Mouse (Mus musculus): ENCODE measurements around the gene Gadd45gip1. TPM values are rescaled to one million over a fixed set of nuclear protein-coding genes. Genes with fewer than 3 reads are reported as not detected.
A peak's percentile ranks its signal among the peaks of the same experiment; 100 is the strongest.

Gadd45gip1 gene
- total RNA-seq, 4 experiments from 2014 or later, result 63.6 to 68.4 (median 66.2) TPM

DNA sequence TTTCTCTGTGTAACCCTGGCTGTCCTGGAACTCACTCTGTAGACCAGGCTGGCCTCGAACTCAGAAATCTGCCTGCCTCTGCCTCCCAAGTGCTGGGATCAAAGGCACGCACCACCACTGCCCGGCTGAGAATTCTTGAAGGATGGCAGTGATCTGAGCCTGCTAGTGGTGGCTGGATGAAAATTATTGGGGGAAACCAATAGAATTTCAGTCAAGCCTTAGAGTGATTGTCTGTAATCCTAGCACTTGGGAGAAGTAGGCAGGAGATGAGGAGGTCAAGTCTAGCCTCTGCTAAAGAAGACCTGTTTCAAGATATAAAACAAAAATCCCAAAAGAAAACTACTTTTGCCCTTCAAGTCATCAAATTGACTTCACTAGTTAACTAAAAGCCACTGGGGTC is 25.1 kb downstream of the Gadd45gip1 start:
- DNase-seq, result no peak

DNA sequence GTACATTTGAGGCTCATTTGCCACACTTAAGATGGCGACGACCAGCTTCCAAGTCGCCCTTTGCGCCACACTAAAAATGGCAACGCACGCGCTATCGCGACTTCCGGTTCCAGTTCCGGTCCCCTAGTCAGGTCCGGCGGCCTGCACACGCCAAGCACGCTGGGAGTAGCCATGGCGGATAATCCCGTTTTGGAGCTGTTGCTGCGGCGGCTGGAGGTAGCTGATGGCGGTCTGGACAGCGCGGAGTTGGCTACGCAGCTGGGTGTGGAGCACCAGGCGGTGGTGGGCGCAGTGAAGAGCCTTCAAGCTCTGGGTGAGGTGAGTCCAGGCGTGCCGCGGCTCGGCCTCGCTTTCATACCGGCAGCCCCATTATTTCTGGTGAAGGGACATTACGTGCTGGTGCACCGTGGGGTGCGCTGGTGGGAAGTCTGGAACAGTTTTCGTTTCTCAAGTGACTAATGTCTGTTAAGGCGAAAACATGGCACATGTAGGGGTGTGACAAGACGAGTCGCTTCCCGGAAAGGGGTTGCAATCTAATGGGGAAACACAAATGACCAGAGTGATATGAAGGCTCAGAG is 25.6 kb downstream of the Gadd45gip1 start, which contains the start of gene Farsa:
Gene Farsa (plus strand): TSS at position 126 of the 578 bp plus-strand sequence.
- DNase-seq, result peak; percentile 90

DNA sequence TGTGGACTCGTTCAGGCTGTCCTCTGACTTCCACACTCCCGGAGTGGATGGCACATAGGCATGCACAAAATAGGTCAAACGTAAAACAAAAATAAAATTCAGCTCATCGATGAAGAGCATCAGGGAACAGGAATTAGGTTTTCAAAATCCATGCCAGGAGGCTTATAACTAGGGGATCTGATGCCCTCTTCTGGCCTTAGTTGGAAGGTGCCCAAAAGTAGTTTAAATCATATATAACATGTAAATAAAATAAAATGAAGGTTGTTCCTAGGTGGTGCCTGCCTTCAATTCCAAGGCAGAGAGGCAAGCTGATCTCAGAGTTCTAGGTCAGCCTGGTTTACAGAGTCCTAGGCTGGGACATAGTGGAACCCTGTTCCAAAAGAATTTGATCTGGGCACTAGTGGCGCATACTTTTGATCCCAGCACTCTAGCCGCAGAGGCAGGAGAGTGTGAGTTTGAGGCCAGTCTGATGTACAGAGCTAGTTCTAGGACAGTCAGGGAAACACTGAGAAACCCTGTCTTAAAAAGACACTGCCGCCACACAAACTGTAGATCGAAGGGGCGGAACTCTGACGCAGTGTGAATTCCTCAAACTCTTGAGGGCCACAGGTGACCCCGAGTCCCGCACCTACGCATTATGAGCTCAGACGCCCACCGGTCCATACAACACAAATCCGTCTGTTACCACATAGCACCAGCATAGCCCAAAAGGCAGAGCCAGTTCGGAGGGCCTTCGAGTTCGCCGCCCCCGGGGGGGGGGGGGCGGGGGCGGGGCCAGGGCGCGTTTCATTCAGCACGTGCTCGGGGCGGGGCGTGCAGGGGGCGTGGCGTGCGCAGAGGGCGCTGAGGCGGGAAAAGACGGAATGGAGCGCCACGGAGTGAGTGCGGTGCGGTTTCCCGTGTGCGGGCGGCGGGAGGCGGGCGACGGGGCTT is 40.3 kb downstream of the Gadd45gip1 start, which contains the start of gene Syce2:
Gene Syce2 (plus strand): TSS at position 736 of the 933 bp plus-strand sequence.
- DNase-seq, result peak; percentile 62

DNA sequence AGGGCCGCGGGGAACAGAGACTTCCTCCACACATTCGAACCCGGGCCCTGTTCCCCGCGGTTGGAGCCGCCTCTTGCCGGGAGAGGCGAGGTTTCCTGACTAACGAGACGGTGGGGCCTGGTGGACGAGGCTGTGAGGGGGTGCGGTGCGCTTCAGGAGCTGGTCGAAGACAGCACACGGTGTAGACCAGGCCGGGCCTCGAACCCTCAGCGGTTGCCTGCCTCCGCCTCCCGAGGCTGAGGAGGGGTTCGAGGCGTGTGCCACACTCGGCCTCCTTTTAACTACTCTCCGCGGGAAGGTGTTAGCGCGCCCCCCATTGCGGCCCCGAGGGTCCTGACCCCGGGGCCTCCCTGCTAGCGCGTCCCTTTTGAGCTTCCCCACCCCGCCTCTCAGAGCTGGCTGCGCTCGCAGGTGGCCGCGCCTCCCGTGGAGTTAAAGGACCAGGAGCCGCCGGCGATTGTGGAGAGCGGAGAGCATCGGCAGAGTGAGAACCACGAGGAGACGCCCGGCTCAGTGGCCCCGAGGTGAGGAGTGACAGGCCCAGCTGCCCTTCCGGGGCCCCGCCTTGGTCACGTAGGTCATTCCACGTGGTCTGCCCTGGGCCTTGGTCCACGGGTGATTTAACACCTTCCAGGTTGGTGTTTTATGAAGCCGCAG is 41.1 kb downstream of the Gadd45gip1 start:
- no peak for DNase-seq

DNA sequence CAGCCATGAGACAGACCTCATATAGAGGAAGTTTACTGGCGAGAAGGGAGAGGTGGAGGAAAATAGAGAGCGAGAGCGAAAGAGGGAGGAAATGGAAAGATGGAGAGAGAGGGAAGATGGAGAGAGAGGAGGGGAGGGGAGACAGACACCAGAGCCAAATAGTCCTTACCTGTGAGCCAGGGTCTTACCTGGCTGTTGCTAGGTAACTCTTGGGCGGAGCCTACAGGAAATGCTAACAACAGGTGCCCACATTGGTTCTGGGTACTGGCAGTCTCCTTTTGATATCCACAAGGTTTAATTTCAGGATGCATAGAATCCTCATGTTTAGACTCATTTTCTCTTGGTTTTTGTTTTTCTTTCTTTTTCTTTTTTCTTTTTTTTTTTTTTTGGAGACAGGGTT is 41.7 kb downstream of the Gadd45gip1 start:
- DNase-seq, result no peak

DNA sequence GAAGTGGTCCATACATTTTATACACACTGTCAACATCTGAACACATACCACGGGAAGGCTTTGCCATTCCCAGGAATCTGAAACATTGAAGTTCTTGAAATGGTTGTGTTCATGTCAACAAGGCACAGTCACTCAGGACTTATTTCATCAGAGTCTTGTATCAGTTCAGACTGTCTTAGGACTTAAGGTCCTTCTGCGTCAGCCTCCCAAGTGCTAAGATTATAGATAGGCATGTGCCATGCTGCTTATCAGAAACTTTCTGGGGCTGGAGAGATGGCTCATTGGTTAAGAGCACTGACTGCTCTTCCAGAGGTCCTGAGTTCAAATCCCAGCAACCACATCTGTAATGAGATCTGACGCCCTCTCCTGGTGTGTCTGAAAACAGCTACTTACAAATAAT is 43.0 kb downstream of the Gadd45gip1 start:
- DNase-seq, result no peak

DNA sequence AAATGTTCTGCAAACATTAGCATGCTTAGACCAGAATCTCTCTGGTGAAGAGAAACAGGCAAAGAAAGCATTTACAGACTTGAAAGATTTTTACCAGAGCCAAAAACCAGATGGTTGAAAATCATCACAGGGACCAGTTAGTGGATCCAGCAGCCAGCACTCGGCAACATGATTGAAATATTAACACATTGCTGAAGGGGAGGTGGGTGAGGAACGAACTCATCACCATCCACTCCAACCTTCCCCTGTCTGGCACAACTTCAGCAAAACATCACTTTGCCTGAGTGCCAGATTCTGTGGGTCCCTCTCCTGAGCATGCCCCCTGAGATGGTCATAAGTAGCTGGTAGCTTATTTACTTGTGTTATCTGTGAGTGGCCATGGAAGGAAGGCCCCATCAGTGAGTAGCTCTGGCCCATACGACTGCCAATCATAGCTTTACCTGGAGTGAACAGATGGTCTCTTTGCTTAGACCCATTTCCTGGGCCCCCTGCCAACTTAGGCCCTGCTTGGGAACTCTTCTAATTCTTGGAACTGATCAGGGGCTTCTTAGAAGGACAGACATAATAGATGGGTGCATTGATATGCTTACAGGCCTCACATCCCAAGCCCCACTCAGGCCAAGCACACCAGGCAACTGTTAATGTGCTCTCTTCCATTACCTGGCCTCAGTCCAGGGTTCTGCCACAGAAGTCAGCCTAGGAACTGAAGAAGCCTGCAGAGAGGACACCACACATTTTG is 46.1 kb downstream of the Gadd45gip1 start:
- no peak for DNase-seq

DNA sequence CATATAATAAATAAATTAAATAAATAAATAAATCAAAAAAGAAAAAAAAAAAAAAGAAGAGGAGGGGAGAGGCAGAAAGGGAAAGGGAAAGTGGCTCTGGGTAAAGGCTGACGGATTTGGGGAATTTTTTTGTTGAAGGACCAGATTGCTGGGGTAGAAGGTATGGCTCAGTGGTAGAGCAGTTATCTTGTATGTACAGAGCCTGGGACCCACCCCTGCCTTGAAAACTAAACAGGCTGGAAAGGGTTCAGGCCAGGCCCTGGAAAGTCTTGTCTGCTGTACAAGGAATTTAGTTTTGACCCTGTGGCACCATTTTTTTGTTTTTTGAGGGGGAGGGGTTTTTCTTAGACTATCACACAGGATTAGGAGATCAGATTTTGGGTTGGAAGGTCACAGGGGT is 47.6 kb downstream of the Gadd45gip1 start:
- no peak for DNase-seq

DNA sequence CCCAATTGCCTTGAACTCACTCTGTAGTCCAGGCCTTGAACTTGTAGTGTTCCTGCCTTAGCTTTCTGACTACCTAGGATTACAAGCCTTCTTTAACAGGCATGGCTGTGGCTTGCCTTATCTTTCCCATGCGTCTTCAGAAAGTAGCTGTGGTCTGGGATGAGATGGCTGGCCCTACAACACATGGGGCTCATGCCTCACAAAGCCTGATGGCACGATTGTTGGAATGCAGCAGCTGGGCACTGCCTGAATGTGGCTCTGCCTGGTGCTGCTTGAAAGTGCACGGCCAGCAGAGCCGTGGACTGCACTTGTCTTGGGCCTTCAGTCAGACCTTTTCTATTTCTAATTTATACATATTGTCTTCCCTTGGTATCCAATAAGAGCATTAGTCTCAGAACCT is 53.4 kb downstream of the Gadd45gip1 start:
- DNase-seq, result no peak

Small RNA genes lying within 50 kb of the gene (microRNA-seq; reads per million reads assigned to microRNA genes)
- gene Mir7069, result 2.5 to 4.0 reads per million in 2 experiments

Other genes with a start within 250 kb of the Gadd45gip1 start
- 10 to 100 TPM; 18.3 to 48.9 (median 22.3) TPM for gene Ier2, start 168.7 kb upstream of the Gadd45gip1 start, total RNA-seq (2022)
- 100 to 1,000 TPM in 2 of 4 experiments, 10 to 100 TPM in 2; 75.4 to 109 (median 88.5) TPM for gene Trmt1, start 145.2 kb upstream of the Gadd45gip1 start, total RNA-seq (2022)
- gene Nacc1, start 143.7 kb upstream of the Gadd45gip1 start, total RNA-seq (2022), result 10 to 100 TPM; 81.0 to 86.9 (median 83.7) TPM
- 1 to 10 TPM; 3.1 to 5.6 (median 4.2) TPM for gene Lyl1, start 130.1 kb upstream of the Gadd45gip1 start, total RNA-seq (2022)
- under 1 TPM in 2 of 4 experiments, not detected in 2; 0.52 to 0.73 TPM for gene G430095P16Rik, start 108.5 kb upstream of the Gadd45gip1 start, total RNA-seq (2022)
- 100 to 1,000 TPM in 3 of 4 experiments, 10 to 100 TPM in 1; 99.6 to 150 (median 117) TPM for gene Nfix, start 31.2 kb upstream of the Gadd45gip1 start, total RNA-seq (2022)
- 10 to 100 TPM; 11.2 to 14.9 (median 12.5) TPM for gene Dand5, start 8.7 kb upstream of the Gadd45gip1 start, total RNA-seq (2022)
- 100 to 1,000 TPM; 107 to 125 (median 111) TPM for gene Rad23a, start 9.1 kb downstream of the Gadd45gip1 start, total RNA-seq (2022)
- 100 to 1,000 TPM; 629 to 719 (median 673) TPM for gene Calr, start 15.4 kb downstream of the Gadd45gip1 start, total RNA-seq (2022)
- gene Farsa, start 25.5 kb downstream of the Gadd45gip1 start, total RNA-seq (2022), result 10 to 100 TPM; 59.9 to 76.8 (median 68.0) TPM
- gene Syce2, start 40.6 kb downstream of the Gadd45gip1 start, total RNA-seq (2022), result 1 to 10 TPM; 6.1 to 9.1 (median 7.1) TPM
- gene Gcdh, start 62.4 kb downstream of the Gadd45gip1 start, total RNA-seq (2022), result 10 to 100 TPM; 51.9 to 66.4 (median 60.4) TPM
- under 1 TPM in 2 of 4 experiments, not detected in 2; 0.22 to 0.24 TPM for gene Klf1, start 70.4 kb downstream of the Gadd45gip1 start, total RNA-seq (2022)
- gene Dnase2a, start 77.0 kb downstream of the Gadd45gip1 start, total RNA-seq (2022), result 10 to 100 TPM; 12.5 to 28.7 (median 22.2) TPM
- 1 to 10 TPM; 2.1 to 9.2 (median 5.9) TPM for gene Mast1, start 105.8 kb downstream of the Gadd45gip1 start, total RNA-seq (2022)
- under 1 TPM in 2 of 4 experiments, not detected in 2; 0.28 to 0.40 TPM for gene Rtbdn, start 115.5 kb downstream of the Gadd45gip1 start, total RNA-seq (2022)
- gene Gm49661, start 137.9 kb downstream of the Gadd45gip1 start, total RNA-seq (2022), result 1 to 10 TPM in 2 of 4 experiments, not detected in 2; 1.7 to 2.3 TPM
- gene Prdx2, start 138.1 kb downstream of the Gadd45gip1 start, total RNA-seq (2022), result 100 to 1,000 TPM; 651 to 758 (median 708) TPM
- gene Rnaseh2a, start 138.2 kb downstream of the Gadd45gip1 start, total RNA-seq (2022), result 100 to 1,000 TPM in 3 of 4 experiments, 10 to 100 TPM in 1; 89.0 to 142 (median 110) TPM
- gene Junb, start 147.2 kb downstream of the Gadd45gip1 start, total RNA-seq (2022), result 100 to 1,000 TPM in 1 of 4 experiments, 10 to 100 TPM in 3; 39.9 to 211 (median 52.4) TPM
- 10 to 100 TPM in 2 of 4 experiments, 1 to 10 TPM in 2; 6.2 to 12.7 (median 10.5) TPM for gene Hook2, start 159.1 kb downstream of the Gadd45gip1 start, total RNA-seq (2022)
- gene Best2, start 183.0 kb downstream of the Gadd45gip1 start, total RNA-seq (2022), result not detected
- 100 to 1,000 TPM in 2 of 4 experiments, 10 to 100 TPM in 2; 96.4 to 107 (median 101) TPM for gene Asna1, start 193.8 kb downstream of the Gadd45gip1 start, total RNA-seq (2022)
- gene Trir, start 195.3 kb downstream of the Gadd45gip1 start, total RNA-seq (2022), result 100 to 1,000 TPM; 134 to 159 (median 155) TPM
- 10 to 100 TPM; 67.7 to 85.8 (median 73.5) TPM for gene Tnpo2, start 205.4 kb downstream of the Gadd45gip1 start, total RNA-seq (2022)
- 10 to 100 TPM; 15.0 to 29.6 (median 21.6) TPM for gene Fbxw9, start 228.5 kb downstream of the Gadd45gip1 start, total RNA-seq (2022)
- gene Gm5741, start 236.5 kb downstream of the Gadd45gip1 start, total RNA-seq (2022), result 1 to 10 TPM in 1 of 4 experiments, not detected in 3; 1.3 TPM
- gene Dhps, start 240.2 kb downstream of the Gadd45gip1 start, total RNA-seq (2022), result 10 to 100 TPM; 31.4 to 41.2 (median 33.2) TPM
- gene Wdr83os, start 249.2 kb downstream of the Gadd45gip1 start, total RNA-seq (2022), result 10 to 100 TPM; 76.0 to 87.7 (median 81.1) TPM
- gene Wdr83, start 249.8 kb downstream of the Gadd45gip1 start, total RNA-seq (2022), result 10 to 100 TPM; 22.6 to 30.1 (median 29.2) TPM